Mouse (Mus musculus) liver, adult 2 months (tissue): Measurements from ENCODE around the gene Synm. TPM values are rescaled to one million over a fixed set of nuclear protein-coding genes. Genes with fewer than 3 reads are reported as not detected.

Experiments
- DNase-seq: peaks from one replicate; pipeline ENCODE4 v3.0.0-alpha.2; 2011; ENCODE audit warnings: low read depth, low spot score; ENCODE audit errors: extremely low read depth
- H3K27ac ChIP-seq: fragments of 200-500 bp; replicated peaks from 2 replicates; pipeline ENCODE4 v1.5.1; 2012; ENCODE audit warnings: low read depth, mild to moderate bottlenecking, control low read depth, inconsistent platforms, low read length; ENCODE audit not compliant: insufficient read depth
- H3K27me3 ChIP-seq: fragments of 200-500 bp; 2 replicates; pipeline ENCODE4 v1.6.1; 2012; ENCODE audit warnings: mild to moderate bottlenecking, moderate library complexity, low read length, inconsistent platforms; ENCODE audit not compliant: control insufficient read depth, insufficient read depth
- H3K36me3 ChIP-seq: fragments of 200-500 bp; 2 replicates; pipeline ENCODE4 v1.6.1; 2012; ENCODE audit warnings: low read length, inconsistent platforms; ENCODE audit not compliant: control insufficient read depth, insufficient read depth
- H3K4me1 ChIP-seq: fragments of 200-500 bp; 2 replicates; pipeline ENCODE4 v1.6.1; 2011; ENCODE audit warnings: low read length; ENCODE audit not compliant: control insufficient read depth, insufficient read depth
- H3K4me3 ChIP-seq: fragments of 200-500 bp; 2 replicates; pipeline ENCODE4 v1.5.1; 2011; ENCODE audit warnings: low read depth, mild to moderate bottlenecking, control low read depth, low read length, moderate library complexity; ENCODE audit not compliant: insufficient read depth
- H3K79me2 ChIP-seq: fragments of 200-500 bp; 2 replicates; pipeline ENCODE4 v1.6.1; 2012; ENCODE audit warnings: inconsistent platforms, mild to moderate bottlenecking, low read length, moderate library complexity; ENCODE audit not compliant: control insufficient read depth, insufficient read depth
- H3K9ac ChIP-seq: fragments of 200-500 bp; 2 replicates; pipeline ENCODE4 v1.6.1; 2012; ENCODE audit warnings: low read depth, mild to moderate bottlenecking, control low read depth, inconsistent platforms, low read length
- CTCF ChIP-seq: fragments of 200-500 bp; IDR thresholded peaks from 2 replicates; pipeline ENCODE4 v1.5.1; 2011; ENCODE audit warnings: low read depth, low read length, control low read depth
- POLR2A ChIP-seq: fragments of 200-500 bp; IDR thresholded peaks from 2 replicates; pipeline ENCODE4 v1.6.1; 2011; ENCODE audit warnings: low read length, control low read depth; ENCODE audit not compliant: insufficient read depth; ENCODE audit errors: extremely low read depth
- WGBS: fragments of 180-500 bp; shearing (Covaris S2); methylation state at CpG from one replicate; pipeline ENCODE4 v1.1.7; 2018; 5-methylcytosine and 5-hydroxymethylcytosine counted together
- polyA plus RNA-seq: library from polyadenylated mRNA; depleted of rRNA; stranded (reverse); fragments of >200 nt; gene quantifications from 2 replicates; pipeline ENCODE4 v1.2.3, GENCODE M21; 2012
- total RNA-seq: library from RNA; depleted of rRNA; stranded (reverse); fragments of >200 nt; gene quantifications from 2 replicates; pipeline ENCODE4 v1.2.3, GENCODE M21; 2014

The Synm gene
- total and polyA plus RNA-seq, 2 experiments, result 0.12 to 0.37 TPM

DNA sequence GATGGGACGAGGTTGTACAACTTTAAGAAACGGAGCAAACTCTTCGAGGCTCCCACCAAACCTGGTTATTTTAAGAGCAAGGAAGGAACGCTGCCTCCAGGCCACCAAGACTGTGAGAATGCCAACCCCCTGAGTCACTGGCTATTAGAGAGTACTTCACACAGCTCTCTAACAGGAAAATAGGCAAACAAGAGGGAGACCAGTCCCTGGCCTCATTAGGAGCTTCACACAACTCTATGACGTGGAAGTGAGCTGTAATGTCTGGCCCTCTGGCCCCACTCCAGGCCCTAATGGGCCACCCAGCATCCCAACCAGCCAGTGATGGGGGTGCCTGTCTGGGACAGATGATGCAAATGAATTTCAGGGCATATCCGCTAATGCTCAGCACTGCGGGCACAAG, 17.8 kb downstream of the Synm start:
- no peak for TF ChIP-seq CTCF
- TF ChIP-seq POLR2A, result no peak
- no peaks in the 10 kb centered on the region for H3K27me3 ChIP-seq
- H3K9ac ChIP-seq, result no peak overlapping the region
- no peaks in the 10 kb centered on the region for H3K79me2 ChIP-seq
- H3K36me3 ChIP-seq, result no peaks in the 10 kb centered on the region
- 82% methylated on average over 7 of the region's 7 CpGs for WGBS
- H3K4me3 ChIP-seq, result no peak overlapping the region
- H3K27ac ChIP-seq, result no peak overlapping the region
- no peak for DNase-seq
- H3K4me1 ChIP-seq, result peaks cover 4% of the 10 kb centered on the region; the same call in 1 of the 2 replicates

DNA sequence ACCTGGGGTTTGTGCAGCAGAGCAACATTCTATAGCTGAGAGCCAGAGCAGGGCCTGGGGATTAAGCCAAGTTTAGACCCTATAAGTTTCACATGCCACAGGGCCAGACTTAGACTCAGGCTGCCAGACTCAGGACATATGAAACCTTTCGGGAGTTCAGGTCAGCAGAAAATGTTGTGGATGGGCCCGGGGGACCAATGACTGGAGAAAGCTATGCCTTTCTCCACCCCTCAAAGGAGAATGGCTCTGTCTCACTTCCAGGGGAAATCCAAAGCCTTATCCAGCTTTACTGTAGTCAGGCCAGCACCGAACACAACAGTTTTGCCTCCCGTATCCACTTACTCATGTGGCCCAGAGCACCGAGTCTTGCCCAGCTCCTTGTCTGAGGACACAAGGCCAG, 18.7 kb downstream of the Synm start:
- no peaks in the 10 kb centered on the region for H3K36me3 ChIP-seq
- H3K4me3 ChIP-seq, result no peak overlapping the region
- H3K27me3 ChIP-seq, result no peaks in the 10 kb centered on the region
- 84% methylated on average over 5 of the region's 5 CpGs for WGBS
- DNase-seq, result no peak
- no peak overlapping the region for H3K9ac ChIP-seq
- peaks cover 4% of the 10 kb centered on the region; the same call in 1 of the 2 replicates for H3K4me1 ChIP-seq
- H3K27ac ChIP-seq, result 0 out of 2 replicates have a peak overlapping the region, but pooled peaks have one; percentile 17
- no peak for TF ChIP-seq CTCF
- TF ChIP-seq POLR2A, result no peak
- H3K79me2 ChIP-seq, result no peaks in the 10 kb centered on the region

DNA sequence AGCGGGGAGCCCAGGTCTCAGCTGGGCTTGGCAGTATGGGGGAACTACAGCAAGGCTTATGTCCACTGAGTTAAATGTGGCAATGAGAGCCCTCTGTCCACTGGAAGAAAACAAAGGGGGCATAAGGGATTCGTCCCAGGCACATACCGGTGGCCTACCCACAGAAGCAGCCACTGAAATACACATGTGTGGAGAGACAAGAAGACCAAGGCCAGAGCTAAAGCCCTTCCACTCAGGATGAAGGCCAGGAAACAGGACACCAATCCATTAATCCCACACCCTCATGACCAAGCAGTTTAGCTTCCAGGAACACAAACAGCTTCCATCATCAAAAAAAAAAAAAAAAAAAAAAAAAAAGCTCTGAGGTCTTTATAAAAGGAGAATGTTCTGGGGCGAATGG, 19.2 kb downstream of the Synm start:
- TF ChIP-seq POLR2A, result no peak
- no peak for TF ChIP-seq CTCF
- no peak overlapping the region for H3K9ac ChIP-seq
- H3K79me2 ChIP-seq, result no peaks in the 10 kb centered on the region
- 69% methylated on average over 4 of the region's 4 CpGs for WGBS
- no peaks in the 10 kb centered on the region for H3K36me3 ChIP-seq
- DNase-seq, result peak; percentile 13
- H3K4me1 ChIP-seq, result peaks cover 4% of the 10 kb centered on the region; the same call in 1 of the 2 replicates
- H3K4me3 ChIP-seq, result no peak overlapping the region
- no peak overlapping the region for H3K27ac ChIP-seq
- H3K27me3 ChIP-seq, result no peaks in the 10 kb centered on the region

DNA sequence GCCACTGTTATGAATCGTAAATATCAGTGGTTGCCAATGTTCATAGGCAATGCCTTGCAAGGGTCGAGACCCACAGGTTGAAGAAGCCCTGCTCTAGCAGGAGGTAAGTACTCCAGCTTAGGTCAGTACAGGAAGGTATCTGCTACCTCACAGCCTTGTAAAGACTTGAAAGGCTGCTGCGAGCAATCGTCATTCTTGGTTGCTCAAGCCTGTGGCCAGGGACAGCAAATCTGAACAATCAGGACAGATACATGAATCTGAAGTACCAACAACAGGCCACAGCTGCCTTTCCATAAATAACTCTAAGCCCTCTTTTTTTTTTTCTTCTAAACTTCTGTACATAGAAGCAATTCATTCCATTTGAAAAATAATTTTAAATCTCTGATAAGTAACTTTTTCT, 27.3 kb downstream of the Synm start:
- H3K4me1 ChIP-seq, result no peaks in the 10 kb centered on the region
- H3K27me3 ChIP-seq, result no peaks in the 10 kb centered on the region
- no peak overlapping the region for H3K27ac ChIP-seq
- no peaks in the 10 kb centered on the region for H3K79me2 ChIP-seq
- H3K9ac ChIP-seq, result no peak overlapping the region
- DNase-seq, result no peak
- H3K4me3 ChIP-seq, result no peak overlapping the region
- TF ChIP-seq CTCF, result no peak
- no peak for TF ChIP-seq POLR2A
- no peaks in the 10 kb centered on the region for H3K36me3 ChIP-seq
- WGBS, result 86% methylated on average over 4 of the region's 4 CpGs

DNA sequence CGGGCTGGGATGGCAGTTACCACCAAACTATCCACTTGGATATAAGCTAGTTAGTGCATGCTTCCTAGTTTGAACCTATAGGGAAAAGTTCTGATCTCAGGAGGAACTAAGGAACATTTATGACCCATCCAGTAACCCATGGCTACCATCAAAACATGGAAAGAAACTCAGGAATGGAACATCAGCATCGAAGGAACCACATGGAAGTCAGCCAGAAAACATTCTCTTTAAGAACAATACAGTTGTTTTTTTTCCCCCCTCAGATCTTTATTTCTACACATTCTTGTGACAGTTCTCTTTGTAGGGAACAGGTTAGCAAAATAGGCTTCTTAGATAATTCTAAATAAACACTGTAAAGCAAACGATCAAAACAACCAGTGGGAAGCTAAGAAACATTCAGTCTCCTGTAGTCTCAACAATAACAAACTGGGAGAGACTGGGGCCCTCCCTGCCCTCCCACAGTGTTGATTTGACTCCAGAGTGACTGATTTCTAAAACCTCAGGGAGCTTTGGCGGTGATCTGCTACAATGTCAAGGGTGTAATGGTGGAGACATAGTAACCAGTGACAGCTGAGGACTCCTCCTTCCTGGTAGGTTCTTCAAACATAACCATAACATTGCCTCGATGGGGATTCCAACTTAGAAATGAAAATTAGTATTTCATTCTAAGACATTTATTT, 29.0 kb downstream of the Synm start:
- Histone ChIP-seq H3K9ac (no peak overlapping the region), H3K4me3 (no peak overlapping the region), H3K36me3 (peaks cover 9% of the 10 kb centered on the region), H3K79me2 (no peaks in the 10 kb centered on the region), H3K27me3 (no peaks in the 10 kb centered on the region), H3K4me1 (no peaks in the 10 kb centered on the region), H3K27ac (no peak overlapping the region)
- no peak for DNase-seq
- WGBS, result 75% methylated on average over 5 of the region's 5 CpGs
- TF ChIP-seq POLR2A (no peak), CTCF (no peak)

DNA sequence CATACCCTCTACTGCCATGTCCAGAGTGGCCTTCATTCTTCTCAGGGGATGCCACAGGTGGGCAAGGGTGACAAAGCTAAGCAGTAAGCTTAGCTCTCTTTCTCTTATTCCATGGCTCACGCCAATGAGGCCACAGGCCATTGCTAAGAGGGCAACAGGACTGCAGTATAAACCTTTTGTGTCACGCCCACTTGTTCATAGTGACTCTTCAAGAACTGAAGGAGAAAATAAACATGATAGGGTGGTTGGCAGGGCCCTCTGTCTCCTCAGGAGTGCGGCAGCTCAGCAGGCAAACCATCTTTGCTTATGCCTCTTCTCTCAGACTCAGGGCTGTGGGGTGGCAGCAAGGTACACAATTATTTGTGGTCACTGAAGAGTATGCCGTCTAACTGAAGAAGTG, 30.7 kb downstream of the Synm start:
- no peak for TF ChIP-seq POLR2A
- no peak for TF ChIP-seq CTCF
- no peak overlapping the region for H3K9ac ChIP-seq
- no peaks in the 10 kb centered on the region for H3K27me3 ChIP-seq
- H3K36me3 ChIP-seq, result peaks cover 24% of the 10 kb centered on the region
- WGBS, result 97% methylated on average over 4 of the region's 4 CpGs
- no peak overlapping the region for H3K27ac ChIP-seq
- no peaks in the 10 kb centered on the region for H3K79me2 ChIP-seq
- H3K4me3 ChIP-seq, result no peak overlapping the region
- no peaks in the 10 kb centered on the region for H3K4me1 ChIP-seq
- no peak for DNase-seq
